Mouse (Mus musculus) layer of hippocampus, postnatal 25 days (tissue): ENCODE results near the gene 1700020D05Rik. TPM values are rescaled to one million over a fixed set of nuclear protein-coding genes. Genes with fewer than 3 reads are reported as not detected.
A peak's percentile ranks its signal among the peaks of the same experiment; 100 is the strongest.

ENCODE experiments used
- DNase-seq, 2 experiments: peaks; one replicate each; pipeline ENCODE4 v3.0.0; 2022; ENCODE audit warnings: mixed read lengths in 2 of 2, low spot score in 1 of 2; ENCODE audit errors: extremely low spot score in 1 of 2
- total RNA-seq, 2 experiments: library from RNA; stranded (reverse); gene quantifications; 2 replicates each; pipeline ENCODE4 v1.2.3; 2021

1700020D05Rik gene
- 1 to 10 TPM; 4.5 to 9.2 TPM for total RNA-seq

GRCm38 (mm10) chr19:5503687-5504086, at the start of gene 1700020D05Rik:
TSS of gene 1700020D05Rik (minus strand) at chr19:5503787.
- DNase-seq: no peak

GRCm38 (mm10) chr19:5547471-5548056, 44.0 kb upstream of the 1700020D05Rik start:
- DNase-seq: no peak

- DNase-seq: no peak
Measured at GRCm38 (mm10) chr19:5544031-5544430, 40.4 kb upstream of the 1700020D05Rik start.

- DNase-seq: no peak
Measured at GRCm38 (mm10) chr19:5543362-5543761, 39.8 kb upstream of the 1700020D05Rik start.

GRCm38 (mm10) chr19:5538786-5539185, 35.2 kb upstream of the 1700020D05Rik start:
- DNase-seq: no peak

- no peak for DNase-seq
Measured at GRCm38 (mm10) chr19:5532520-5532919, 28.9 kb upstream of the 1700020D05Rik start.

GRCm38 (mm10) chr19:5530138-5530524, 26.5 kb upstream of the 1700020D05Rik start:
- no peak for DNase-seq

- DNase-seq: peak; percentile 86 to 99
Measured at GRCm38 (mm10) chr19:5529325-5530137, 25.9 kb upstream of the 1700020D05Rik start.

- DNase-seq: no peak
Measured at GRCm38 (mm10) chr19:5525204-5525603, 21.6 kb upstream of the 1700020D05Rik start.

- DNase-seq: no peak
Measured at GRCm38 (mm10) chr19:5518721-5519120, 15.1 kb upstream of the 1700020D05Rik start.

GRCm38 (mm10) chr19:5516906-5517505, 13.4 kb upstream of the 1700020D05Rik start:
- DNase-seq: no peak

GRCm38 (mm10) chr19:5515840-5516777, 12.5 kb upstream of the 1700020D05Rik start:
- no peak for DNase-seq

GRCm38 (mm10) chr19:5513005-5513349, 9.4 kb upstream of the 1700020D05Rik start:
- DNase-seq: no peak

GRCm38 (mm10) chr19:5512091-5513004, 8.8 kb upstream of the 1700020D05Rik start:
- no peak for DNase-seq

GRCm38 (mm10) chr19:5511074-5511632, 7.6 kb upstream of the 1700020D05Rik start:
- DNase-seq: no peak

- peak; percentile 88 to 93 for DNase-seq
Measured at GRCm38 (mm10) chr19:5510031-5511026, 6.7 kb upstream of the 1700020D05Rik start, which contains the start of gene Snx32. TSS of gene Snx32 (minus strand) at chr19:5510538.

GRCm38 (mm10) chr19:5500330-5500875, 3.2 kb downstream of the 1700020D05Rik start:
- no peak for DNase-seq

GRCm38 (mm10) chr19:5496052-5496370, 7.6 kb downstream of the 1700020D05Rik start:
- peak in 1 of 2 experiments; percentile 6 for DNase-seq
